Mouse (Mus musculus) urinary bladder, postnatal 14 days (tissue): ENCODE data around the gene Hnrnpab.
A peak's percentile ranks its signal among the peaks of the same experiment; 100 is the strongest.
"Not testable (repeated sequence)": the region's sequence is repeated elsewhere in the genome, so short reads cannot be mapped to it uniquely, and the experiment has no call there.

Source experiments
- DNase-seq: peaks from one replicate; pipeline ENCODE4 v3.0.0; 2021; ENCODE audit warnings: low spot score

Hnrnpab gene

DNA sequence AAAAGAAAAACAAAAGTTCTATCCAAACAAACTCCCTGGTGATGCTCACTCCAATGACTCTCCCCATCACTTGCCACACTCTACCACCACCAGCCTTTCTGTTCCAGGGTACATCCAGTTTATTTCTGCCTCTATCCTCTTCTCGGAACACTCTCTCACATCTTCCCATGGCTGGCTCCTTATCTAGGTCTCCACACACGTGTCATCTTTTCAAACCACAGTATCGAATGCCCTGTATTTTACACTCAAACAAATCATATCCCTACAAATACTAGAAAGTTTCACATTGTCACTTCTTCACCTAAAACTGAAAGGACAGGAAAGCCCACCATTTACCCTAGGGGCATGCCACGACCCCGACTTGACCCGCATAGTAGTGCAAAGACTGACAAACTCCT lies 28.5 kb upstream of the Hnrnpab start:
- no peak for DNase-seq

DNA sequence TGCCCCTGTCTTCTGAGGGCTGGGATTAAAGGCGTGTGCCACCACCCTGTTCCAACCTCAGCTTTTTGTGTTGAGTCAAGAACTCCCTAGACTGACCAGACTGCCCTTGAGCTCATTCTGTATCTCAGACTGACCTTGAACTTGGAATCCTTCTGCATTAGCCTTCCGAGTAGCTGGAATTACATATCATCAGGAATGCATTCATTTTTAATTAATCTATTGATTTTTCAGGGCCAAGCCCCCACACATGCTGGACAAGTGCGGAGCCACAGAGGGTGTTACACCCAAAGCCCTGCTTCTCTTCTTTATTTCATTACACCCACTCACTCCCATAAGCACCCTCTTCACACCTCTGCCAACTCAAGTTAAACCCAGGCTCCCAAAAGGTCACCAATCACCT lies 27.1 kb upstream of the Hnrnpab start:
- no peak for DNase-seq

DNA sequence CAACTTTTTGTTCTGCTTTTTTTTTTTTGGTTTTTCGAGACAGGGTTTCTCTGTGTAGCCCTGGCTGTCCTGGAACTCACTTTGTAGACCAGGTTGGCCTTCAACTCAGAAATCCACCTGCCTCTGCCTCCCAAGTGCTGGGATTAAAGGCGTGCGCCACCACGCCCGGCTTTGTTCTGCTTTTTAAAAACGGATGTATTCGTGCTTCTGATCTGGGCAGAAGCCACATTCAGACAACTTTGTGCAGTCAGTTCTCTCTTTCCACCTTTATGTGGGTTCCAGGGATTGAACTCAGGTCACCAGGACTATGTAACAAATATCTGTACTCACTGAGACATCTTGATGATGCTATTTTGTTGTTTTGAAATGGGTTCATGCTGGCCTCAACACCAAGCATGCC lies 26.6 kb upstream of the Hnrnpab start:
- DNase-seq, result not testable (repeated sequence)

DNA sequence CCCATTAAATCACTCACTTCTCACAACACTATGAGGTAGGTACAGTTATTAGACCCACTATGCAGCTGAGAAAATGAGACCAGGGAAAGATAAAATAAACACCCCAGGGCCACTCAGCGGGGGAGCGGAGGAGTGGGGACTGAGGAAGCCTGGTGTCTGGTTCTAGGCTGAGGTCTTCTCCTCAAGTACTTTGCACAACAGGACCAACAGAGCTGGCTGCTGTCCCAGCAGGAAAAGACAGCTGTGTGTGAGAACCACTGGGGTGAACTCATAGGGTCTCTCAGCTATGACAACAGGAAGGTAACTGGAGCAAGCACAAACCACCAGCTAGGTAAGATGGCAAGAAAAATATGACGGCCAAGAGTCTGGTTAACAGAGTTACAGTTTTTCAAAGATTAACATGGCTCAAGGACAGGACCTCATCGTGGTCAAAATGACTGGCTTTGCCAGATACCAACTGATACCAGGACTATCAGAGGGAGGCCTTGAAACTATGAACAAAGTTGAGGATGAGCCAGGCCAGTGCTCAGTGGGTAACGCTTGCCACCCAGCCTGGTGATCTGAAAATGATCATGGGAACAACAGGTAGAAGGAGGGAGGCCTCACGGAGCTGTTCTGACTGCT lies 25.6 kb upstream of the Hnrnpab start:
- DNase-seq, result no peak

DNA sequence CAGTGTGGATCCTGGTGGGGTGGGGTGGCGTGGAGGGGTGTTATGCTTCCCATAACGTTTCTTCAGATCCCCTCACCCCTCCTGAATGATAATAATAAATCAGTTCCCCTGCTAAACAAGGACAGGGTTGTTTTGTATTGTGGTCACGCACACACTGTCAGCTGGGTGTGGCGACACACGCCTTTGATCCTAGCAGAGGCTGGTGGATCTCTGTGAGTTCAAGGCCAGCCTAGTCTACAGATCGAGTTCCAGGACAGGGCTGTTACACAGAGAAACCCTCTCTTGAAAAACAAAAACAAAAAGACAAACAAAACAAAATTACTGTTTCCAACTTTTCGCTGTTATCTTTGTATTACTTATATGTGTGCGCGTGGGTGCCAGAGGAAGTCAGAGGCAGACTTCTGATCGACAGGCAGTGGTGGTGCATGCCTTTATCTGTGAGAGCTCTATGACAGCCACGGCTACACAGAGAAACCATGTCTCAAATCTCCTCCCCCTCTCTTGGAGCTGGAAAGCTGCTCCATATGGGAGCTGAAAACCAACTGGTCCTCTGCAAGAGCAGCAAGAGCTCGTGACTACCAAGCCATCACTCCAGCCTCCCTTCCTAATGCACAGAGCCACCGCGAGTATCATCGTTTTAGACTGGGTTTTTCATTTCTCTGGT lies 23.1 kb upstream of the Hnrnpab start:
- no peak for DNase-seq

DNA sequence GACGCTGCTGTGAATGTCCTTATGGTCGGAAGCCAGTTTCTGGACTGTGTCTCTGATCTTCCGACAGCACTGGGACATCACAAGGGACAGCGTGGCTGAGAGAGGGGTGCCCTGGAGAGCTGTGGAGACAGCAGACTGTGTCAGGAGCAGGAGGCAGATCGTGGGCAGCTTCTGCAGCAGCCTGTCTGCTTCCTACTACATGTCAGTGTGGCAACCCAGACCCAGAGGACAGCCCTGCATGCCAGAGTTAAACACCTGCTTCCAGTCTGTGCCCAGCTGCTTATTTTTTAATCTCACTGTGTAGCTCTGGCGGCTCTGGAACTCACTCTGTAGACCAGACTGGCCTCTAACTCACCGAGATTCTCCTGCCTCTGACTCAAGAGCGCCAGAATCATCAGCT lies 21.3 kb upstream of the Hnrnpab start:
- no peak for DNase-seq

DNA sequence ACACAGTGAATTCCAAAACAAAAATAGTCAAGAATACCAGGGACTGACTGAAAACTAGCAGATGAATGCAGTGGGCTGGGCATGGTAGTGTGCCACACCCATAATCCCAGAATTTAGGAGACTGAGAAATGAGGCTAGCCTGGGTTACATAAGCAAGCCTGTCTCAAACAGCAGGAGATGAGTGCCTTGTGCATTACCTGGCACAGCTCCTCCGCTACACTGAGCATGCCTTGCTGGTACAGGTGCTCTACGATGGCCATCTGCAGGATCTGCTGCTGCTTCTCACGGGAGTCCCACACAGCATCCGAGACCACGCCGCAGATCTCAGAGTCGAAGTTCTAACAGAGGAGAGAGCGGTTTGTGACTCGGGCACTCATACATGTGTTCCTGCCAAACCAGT lies 20.8 kb upstream of the Hnrnpab start:
- no peak for DNase-seq

DNA sequence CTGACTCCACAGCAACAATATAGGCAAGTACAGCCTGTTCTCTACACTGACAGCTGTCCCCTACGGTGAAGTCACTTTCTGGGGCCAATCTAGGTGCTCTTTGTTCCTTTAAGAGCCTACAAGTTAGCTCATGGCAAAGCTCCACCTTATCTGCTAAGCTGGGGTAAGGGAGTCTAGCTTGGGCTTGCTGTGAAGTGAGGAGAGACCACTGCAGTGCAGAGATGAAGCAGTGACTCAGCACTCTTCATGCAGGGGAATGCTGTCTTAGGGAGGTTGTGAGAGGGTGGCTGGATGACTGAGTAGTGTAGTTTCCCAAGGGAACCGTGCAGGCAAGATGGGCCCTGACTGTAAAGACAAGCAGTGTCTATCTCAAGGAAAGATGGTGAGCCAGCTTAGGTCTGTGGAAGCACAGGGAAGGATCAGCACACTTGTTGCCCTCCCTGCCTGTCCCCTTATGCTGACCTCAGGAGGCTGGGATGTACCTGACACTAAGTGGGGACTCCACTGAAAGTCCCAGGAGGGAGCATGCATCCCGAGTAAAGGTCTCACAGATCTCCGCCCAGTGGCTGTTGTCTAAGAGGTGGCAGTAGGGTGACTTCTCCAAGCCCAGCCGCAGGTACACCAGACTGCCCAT lies 18.7 kb upstream of the Hnrnpab start:
- DNase-seq, result no peak

DNA sequence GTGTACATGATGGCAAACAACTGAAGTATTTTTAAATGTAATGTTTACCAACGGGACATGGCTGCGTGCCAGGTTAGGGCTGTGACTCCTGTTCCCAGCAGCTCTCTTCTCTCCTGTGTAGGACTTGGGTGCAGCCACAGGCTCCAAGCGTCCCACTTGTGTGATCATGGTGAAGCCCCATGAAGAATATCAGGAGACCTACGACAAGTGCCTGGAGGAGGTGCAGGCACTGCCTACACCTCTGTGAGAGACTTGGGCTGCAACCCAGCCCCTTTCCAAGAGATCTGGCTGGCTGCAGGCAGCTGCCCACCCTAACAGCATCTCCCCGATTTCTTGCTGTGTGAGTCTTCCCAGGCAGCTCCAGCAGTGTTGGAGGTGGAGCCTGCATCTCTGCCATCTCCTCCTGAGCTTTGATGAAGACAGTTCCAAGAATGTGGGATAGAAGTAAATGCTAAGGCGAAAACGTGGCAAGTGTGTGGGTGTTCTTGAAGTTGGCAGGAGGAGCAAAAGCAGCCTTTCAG lies 16.4 kb upstream of the Hnrnpab start:
- no peak for DNase-seq

DNA sequence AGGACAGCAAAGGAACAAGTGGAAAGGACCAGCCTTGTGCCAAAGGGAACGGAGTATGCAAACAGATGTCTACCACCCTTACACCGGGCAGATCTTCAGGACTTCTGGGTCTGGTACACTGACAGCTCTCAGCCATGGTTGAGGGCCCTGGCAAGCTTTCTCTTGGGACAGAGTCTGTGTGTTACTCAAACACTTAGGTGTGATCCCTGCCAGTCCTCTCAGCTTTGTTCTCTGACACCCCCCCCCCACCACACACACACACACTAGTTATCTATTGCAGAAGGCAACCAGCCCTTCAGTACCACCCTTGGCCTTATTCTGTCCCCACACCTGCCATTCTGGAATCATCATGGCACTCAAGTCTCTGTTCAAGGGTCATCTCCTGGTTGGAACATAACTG lies 15.1 kb upstream of the Hnrnpab start:
- no peak for DNase-seq

DNA sequence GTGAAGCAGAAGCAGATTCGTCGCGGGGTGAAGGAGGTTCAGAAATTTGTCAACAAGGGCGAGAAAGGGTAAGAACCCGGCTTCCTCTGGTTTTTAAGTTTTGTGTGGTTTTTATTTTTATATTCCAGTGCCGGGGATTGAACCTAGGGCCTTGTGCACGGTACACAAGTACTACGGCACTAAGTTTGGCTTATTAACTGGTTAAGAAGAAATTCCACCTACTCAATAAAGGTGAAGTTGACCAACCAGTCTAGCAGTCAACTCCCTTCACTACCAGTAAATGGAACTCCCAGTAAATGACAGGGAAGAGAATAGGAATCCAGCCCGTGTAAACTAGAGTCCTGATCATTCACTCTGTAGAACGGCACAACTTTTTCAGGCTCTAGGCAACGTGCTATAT lies 13.4 kb upstream of the Hnrnpab start:
- no peak for DNase-seq

DNA sequence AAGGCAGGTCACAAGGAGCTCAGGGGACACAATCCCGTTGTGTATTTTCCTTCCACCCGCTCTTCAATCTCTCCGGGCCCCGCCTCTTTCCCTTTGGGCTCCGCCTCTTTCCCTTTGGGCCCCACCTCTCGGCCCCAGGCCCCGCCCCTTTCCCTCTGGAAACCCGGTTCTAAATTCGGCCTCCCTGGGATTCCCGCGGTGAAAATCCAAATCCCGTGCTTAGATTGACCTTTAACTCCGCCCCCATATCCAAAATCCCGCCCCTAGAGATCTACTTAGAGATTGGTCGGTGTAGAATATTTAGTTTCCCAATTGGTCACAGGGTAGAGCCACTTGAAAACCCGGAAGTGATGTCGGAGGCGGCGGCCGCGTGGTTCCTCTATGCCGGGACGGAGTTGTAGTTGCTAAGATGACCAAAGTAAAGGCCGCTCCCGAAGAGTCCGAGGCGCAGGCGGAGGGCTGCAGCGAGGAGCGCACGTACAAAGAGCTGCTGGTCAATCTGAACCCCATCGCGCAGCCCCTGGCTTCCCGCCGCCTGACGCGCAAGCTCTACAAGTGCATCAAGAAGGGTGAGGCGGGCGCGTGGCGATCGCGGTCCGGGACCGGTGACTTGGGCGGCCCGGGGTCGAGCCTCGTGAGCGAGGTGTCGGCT lies 12.9 kb upstream of the Hnrnpab start, which contains the start of gene Nhp2:
Gene Nhp2 (plus strand): TSS at position 327 of the 652 bp plus-strand sequence.
- DNase-seq, result peak; percentile 96

DNA sequence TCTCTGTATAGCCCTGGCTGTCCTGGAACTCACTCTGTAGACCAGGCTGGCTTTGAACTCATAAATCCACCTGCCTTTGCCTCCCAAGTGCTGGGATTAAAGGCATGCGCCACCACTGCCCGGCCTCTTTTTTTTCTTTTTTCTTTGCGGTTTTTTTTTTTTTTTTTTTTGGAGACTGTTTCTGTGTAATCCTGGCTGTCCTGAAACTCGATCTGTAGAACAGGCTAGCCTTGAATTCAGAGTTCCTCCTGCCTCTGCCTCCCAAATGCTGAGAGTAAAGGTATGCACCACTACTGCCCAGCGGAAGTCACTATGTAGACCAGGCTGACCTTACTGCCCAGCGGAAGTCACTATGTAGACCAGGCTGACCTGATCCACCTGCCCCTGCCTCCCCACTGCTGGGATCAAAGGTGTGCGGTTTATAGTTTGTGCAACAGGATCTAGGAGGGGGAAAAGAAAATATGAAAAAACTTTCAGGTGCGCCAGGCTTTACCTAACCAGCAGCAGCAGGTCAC lies 12.3 kb upstream of the Hnrnpab start:
- DNase-seq, result no peak

DNA sequence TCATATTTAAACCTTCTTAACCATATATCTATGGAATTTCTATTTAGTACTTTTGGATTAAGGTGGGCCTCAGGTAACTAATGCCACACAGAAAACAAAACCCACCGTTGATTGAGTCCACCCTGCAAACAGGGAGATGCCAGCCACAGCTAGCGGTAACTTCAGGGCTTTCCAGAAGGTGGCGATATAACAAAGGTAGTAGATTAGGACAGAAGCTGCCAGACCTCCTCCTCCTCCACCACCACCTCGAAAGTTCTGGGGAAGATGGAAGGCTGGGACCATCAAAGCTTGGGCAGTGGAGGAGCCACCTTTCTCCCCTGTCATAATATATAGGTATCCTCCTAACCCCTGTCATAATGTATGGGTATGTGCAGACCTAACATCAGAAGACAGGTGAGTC lies 11.0 kb upstream of the Hnrnpab start:
- peak; percentile 78 for DNase-seq

DNA sequence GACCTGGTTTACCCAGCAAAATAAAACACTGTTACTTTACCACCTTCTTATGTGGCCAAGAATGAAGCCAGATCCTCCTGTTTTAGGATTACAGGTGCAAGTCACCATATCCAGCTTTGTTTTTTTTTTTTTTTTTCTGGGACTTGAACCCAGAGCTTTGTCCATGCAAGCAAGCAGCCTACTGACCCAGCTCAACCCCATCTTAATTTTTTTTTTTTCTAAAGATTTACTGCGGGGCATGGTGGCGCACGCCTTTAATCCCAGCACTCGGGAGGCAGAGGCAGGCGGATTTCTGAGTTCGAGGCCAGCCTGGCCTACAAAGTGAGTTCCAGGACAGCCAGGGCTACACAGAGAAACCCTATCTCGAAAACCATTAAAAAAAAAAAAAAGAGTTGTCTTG lies 9.5 kb upstream of the Hnrnpab start:
- not testable (repeated sequence) for DNase-seq

DNA sequence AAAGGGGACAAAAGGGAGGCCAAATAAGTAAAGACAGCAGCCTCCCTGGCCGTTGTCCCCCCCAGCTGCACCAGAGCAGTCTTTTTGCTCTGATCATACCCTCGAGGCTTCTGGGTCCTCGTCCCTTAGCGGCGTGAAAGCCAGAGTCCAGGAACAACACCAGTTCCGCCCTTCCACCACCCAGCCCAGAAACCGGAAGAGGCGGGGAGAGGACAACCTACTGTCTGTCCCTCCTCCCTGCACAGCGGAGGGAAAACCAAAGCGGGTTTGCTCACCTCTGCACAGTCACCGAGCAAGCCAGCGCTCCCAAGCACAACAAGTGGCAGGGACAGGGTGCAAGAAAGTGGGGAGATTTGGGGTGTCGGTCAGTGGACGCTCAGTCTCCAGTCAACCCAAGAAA lies 9.0 kb upstream of the Hnrnpab start:
- peak; percentile 83 for DNase-seq

DNA sequence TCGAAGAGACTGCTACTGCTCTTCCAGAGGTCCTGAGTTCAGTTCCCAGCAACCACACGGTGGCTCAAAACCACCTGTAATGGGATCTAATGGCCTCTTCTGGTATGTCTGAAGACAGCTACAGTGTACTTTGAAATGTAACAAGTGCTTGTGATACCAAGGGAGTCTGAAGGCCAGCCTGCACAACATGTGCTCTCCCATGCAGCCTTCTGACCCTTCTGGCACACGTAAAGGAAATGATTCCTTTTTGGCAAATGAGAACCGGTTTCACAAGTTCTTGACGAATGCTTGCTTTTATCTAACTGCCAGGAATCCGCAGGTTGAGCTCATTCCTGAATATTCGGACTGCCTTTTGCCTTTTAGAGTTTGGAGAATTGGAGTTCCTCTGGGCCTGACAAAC lies 8.5 kb upstream of the Hnrnpab start:
- DNase-seq, result peak; percentile 34

DNA sequence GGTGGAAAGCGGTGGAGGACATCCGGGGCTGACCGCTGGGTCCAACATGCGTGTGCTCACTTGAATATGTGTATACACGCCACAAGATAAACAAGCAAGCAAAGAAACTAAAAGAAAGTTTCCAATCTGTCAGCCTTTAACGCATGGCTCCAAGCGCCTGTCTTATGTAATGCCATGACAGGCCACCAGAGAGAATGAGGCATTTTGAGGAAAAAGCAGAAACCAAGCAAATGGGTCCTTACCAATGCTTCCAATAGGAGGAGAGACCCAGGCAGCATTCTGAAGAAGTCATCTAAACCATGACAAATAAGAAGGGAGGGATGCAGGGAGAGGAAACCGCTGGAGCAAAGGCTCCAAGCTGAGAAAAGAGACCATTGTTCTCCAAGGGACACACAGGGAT lies 7.6 kb upstream of the Hnrnpab start:
- DNase-seq, result no peak

DNA sequence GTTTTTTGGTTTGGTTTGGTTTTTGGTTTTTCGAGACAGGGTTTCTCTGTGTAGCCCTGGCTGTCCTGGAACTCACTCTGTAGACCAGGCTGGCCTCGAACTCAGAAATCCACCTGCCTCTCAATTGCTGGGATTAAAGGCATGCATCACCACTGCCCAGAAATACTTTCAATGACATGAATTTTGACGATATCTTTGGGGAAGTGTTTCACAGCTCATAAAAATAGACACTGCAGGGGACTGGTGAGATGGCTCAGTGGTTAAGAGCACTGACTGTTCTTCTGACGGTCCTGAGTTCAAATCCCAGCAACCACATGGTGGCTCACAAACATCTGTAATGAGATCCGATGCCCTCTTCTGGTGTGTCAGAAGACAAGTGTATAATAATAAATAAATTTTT lies 3.3 kb upstream of the Hnrnpab start:
- not testable (repeated sequence) for DNase-seq

DNA sequence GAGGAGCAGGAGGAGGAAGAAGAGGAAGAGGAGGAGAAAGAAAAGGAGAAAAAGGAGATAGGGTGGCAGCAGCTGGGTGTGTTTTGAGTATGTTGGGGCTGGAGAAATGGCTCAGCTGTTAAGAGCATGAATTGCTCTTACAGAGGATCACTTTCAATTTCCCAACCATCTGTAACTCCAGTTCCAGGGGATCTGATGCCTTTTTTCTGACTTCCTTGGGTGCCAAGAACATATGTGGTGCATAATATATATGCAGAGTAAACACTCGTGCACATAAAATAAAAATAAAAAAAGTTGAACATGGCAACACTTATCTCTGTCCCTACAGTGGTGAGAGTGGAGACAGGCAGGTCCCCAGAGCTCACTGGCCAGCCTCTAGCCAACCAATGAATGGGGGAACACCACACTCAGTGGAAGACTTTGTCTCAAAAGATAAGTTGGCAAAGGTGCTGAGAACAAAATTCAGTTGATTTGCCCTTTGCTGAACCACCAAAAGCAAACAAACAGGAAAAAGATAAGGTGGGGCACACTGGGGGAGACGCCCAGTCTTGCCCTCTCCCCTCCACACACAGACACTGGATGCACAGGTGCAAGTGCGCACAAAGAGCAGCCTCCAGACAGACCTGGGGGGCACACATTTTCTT lies 2.7 kb upstream of the Hnrnpab start:
- DNase-seq, result no peak

DNA sequence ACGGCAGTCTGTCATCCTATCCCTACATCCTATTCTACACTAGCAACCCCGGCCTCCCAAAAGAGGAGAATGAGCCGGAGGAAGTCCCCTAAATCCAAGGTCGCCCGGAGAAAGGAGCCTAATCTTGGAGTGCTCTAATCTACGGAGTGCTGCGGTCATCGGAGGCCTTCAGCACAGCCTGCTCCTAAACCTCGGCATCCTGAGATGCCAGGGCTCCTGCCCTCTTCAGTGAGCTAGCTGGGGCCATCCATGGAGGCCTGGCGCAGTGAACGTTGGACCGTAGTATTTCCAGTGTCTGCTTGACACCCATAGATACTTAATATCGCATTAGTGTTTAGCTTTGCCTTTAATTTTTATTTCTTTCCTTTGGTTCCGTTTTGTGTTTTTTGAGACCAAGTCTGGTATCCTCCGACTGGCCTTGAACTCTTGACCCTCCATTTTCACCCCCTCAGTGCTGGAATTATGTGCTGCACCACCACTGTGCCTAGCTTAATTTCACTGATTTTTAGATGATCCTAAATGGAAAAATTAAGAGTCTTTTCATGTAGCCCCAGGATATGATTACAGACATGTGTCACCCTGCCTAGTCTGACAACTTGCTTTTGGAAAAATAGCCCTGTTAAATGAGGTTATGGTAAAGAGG lies 570 bp upstream of the Hnrnpab start:
- DNase-seq, result no peak
